Mouse (Mus musculus) cerebellum, adult 9-11 months (tissue): ENCODE measurements around the gene Svop.

ENCODE experiments used
- DNase-seq: peaks from one replicate; pipeline ENCODE4 v3.0.0; 2022

Gene Svop

DNA sequence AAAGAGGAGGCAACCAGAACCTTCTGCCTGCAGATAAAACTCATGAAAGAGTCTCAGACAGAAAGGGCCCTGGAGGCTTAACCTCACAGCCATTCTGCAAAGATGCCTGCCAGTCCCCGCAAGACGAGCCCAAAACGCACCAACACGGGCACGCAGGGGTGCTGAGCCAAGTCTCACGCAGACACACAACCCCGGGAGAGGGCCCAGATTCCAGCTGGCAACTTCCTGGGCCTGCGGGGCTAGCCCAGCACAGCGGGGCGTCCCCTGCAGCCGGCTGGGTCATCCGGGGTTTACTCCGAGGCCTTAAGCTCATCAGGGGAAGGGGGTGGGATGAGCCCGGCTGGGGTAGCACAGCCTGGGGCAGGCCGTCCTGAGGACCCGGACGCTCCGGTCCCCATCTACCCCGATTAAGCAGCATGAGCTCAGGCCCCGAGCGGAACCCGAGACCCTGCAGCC is 98.3 kb downstream of the Svop start:
- DNase-seq = peak; percentile 74

DNA sequence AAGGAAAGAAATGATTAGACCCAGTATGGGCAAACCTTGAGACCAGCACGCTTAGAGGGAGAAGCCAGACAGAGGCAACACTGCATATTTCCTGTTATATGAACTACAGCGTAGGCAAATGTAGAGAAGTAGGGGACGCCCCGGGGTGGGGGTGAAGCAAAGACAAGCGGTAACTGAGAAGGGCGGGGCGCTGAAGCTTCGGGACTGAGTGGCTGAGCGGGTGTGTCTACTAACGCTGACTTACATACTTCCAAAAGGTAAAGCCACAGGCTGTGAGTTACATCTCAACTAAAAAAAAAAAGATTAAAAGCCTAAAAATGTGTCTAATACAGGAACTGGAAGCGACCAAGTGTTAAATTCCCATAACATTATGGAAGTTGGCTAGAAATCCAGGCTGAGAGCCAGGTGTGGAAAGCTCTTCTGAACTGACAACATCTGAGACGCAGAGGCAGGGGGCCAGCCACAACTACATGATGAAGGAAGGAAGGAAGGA is 99.0 kb downstream of the Svop start:
- DNase-seq = no peak

DNA sequence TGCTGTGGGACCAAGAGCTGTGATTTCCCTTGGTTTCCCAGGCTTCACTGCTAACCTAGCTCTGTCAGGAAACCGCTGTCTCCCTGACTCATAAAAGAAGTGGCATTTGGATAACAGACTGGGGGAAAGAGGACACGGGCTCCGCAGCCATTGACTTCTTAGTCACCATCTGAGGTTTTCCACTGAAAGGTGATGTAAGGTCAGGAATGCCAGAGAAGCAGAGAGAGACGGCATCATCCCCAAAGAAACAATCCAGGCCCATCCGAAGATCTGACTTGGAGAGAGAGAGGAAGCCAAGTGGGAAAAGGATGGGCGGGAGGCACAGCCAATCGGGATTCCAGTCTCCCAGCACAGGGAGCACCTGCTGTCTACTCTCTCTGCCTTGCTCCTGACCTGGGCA is 100.2 kb downstream of the Svop start:
- DNase-seq = no peak

DNA sequence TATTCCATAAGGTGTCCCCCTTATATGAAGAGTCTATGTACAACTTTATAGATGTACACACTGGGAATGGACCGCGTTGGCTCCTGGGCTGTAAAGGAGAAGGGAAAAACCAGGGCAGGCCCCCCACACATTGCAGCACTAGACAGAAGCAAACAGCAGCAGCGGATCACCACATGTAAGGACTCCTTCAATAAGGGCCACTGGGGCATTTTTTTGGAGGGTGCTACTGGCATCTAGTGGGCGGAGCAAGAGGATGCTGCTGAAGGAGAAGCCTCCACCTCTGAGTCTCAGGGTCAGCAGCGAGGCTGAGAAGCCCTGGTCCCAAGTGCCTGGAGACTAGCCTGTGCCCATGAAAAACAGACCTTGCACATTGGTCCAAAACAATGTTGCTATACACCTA is 100.8 kb downstream of the Svop start:
- no peak for DNase-seq

DNA sequence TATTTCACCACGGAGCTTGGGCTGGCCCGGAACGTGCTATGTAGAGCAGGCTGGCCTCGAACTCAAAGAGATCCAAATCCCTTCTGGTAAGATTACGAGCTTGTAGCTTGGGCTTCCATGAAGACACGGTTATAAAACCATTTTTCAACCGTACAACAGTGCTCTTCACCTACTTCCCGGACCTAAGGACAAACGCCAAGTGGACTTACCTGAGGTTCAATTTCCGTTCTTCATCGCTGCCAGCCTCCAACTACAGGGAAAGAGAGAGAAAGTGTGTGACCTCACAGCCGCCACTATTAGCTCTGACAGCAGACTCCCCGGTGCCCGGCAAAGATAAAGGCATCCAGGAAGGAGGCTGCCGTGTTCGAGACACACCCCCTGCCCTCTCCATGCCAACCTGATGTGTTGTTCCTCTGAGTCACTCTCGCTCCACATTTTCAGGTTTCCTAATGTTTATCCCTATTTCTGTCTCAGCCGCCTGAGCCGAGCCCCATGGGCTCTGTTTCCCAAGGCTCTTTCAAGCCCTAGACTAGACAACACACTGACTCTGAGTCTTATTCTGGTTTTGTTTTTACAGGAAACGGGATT is 101.8 kb downstream of the Svop start:
- no peak for DNase-seq

DNA sequence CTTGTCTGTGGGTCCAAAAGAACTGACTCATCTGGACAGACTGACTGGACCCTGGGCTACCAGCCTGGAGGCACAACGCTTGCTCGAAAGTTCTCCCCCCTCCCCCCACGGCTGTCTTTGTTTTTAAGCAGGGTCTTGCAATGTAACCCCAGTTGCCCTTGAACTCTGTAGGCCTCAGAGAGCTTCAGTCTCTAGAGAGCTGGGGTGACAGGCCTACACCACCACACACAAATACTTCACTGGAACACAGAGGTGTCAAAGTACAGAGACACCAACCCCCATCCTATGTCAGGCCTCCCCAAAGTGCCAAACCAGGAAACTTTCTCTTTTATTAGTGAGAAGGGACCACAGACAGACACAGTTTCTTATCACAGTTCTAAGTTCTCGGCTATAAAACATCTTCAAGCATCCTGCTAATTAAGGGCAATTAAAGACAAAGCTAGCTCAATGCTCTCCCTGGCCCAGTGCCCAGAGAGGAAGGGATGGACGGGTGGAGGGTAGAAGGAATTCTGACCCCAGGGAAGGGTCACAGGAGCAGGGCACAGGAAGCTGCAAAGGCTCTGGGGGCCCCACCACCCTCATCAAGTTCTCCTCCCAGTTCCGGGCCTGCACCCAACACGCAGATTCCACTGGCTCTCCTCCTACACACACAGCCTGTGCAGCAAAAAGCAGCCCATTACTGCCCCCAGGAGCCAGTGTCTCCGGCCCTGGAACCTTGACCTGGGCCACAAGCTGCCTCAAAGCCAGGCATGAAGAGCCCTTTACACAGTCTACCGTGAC is 105.0 kb downstream of the Svop start:
- no peak for DNase-seq

DNA sequence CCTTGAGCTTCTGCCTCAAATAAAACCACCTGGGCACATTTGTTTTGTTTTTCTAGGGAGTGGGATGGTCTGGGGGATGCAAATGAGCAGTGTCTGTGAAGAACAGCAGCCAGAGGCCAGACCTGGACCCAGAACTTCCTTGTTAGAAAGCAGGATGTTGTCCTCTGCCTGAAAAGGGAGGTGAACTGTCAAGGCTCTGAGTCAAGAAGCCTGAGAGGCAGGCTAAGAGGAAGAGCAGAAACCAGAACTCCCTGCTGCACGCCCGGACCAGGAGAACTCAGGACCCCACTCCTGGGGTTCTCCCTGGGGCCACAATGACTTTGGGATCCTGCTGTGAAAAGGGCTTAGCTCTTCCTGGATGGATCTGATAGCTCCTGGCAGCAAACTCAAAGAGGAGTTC is 105.6 kb downstream of the Svop start:
- DNase-seq = no peak

DNA sequence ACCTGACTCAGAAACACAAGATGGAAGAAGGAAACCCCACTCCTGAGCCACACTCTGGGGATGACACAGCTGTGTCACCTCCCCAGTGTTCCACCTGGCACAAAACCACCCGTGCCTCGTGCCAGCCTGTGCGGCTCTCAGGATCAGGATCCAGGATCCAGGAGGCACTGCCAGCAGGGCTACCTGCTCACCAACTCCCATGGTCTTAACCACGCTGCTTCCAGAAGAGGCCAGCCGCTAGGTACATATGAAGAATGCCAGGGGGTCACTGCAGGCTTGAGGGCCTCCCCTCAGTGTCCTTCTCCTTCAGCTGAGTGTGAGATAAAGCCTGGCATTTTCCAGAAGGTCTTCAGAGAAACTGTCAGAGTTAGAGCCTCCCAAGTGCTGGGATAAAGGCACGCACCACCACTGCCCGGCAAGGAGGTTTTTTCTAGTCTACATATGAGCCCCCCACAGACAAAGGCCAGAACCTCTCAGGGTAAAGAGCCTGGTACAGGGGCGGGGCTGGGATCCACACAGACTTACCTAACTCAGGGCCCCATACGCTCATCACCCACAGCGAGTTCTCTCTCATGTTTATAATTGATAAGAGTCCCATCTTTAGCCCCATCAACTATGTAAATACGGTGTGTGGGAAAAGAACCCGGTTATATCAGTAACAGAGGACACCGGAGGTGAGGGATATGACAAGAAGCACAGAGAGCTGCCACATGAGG is 107.2 kb downstream of the Svop start:
- DNase-seq = no peak

DNA sequence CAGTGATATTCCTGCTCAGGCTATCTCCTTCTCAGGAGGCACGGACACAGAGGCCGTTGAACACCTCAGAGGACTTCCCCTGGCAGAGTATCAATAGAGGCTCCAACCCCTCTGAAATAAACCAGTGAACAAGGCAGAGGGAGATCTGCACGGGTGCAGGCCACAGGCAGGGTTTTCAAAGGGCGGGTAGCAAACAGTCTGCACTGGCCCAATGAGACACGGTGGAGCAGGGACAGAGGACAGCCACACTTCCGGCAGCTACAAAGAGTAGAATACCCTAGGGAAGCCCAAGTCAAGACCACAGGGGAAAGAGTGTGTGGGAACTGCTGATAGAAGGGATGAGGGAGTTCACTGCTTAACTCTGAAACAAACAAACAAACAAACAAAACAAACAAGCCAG is 107.8 kb downstream of the Svop start:
- DNase-seq = no peak

DNA sequence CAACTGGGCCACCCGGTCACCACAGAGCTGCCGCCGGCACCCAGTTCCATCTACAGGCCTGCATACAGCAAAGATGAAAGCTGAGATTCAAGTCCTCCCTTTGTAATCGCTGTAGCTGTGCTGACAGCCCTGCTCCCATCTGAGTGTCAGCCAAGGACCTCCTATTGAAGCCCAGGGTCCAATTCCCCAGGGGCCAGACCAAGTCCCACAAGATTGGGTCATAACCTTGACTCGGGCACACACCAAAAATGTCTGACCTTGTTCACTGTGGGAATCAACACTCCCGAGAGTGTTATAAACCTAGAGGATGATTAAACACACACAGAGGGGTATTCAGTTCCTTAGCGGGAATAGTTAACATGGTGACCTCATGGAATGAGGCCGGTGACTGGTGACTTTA is 109.5 kb downstream of the Svop start:
- no peak for DNase-seq

DNA sequence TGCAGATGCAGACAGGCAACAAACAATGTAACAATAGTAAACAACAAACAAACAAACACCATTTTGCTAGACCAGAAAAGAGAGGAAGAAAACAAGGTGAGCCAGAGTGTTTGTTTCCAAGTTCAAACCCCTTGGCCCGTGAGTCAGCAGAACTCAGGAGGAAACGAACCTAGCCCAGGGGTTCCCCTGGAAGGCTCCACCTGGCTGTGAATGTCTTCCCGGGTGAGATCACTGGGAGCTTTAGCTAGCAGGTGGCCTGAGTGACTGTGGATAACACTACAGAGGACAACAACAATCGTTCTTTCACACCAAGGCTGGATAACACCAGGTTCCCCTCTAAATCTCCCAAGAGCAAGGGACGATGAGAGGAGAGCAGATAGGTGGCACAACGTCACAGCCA is 110.2 kb downstream of the Svop start:
- DNase-seq = no peak

DNA sequence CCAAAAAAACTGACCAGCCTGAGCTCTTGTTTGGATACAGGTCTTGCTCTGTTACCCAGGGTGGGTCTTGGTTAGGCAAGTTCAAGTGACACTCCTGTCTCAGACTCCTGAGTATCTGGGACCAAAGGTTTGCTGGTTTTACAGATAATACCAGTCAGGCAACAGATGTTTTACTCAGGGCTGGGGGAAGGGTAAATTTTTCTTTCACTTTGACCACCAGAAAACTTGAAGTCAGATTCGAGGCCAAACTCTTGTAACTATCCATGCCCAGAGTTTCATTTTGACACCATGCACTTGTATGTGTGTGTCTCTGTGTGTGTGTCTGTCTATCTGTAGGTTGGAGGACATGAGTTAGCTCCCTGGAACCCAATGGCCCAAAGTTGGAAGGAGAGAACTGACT is 110.9 kb downstream of the Svop start:
- no peak for DNase-seq

DNA sequence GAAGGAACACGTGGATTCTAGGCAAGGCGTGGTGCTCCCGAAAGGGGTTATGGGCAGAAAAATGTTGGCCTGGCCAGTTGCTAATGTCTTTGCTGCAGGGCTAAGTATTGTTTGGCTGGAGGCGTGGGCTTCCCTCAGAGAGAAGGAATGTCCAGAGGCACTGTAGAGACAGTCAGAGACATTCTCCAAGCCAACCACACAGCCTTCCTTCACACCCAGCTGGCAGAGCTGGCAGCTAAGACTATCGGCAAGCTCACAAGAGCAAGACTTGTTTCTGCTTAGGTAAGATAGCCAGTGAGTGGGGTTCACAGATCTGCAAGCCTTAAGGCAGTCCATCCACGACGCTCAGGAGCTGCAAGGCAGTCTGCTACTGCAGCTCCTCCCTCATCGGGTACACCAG is 114.1 kb downstream of the Svop start:
- DNase-seq = no peak
